Mouse (Mus musculus) B cell, adult 2 months (primary cell): Measurements from ENCODE around the gene Esrrg.

Experiments
- DNase-seq, 2 experiments: peaks; one replicate each; pipeline ENCODE4 v3.0.0; 2022

The Esrrg gene

GRCm38 (mm10) chr1:188101832-188102231, 493.2 kb downstream of the Esrrg start:
- no peak for DNase-seq

- DNase-seq, result no peak
Measured at GRCm38 (mm10) chr1:188103179-188103578, 494.6 kb downstream of the Esrrg start.

- DNase-seq, result no peak
Measured at GRCm38 (mm10) chr1:188105516-188105915, 496.9 kb downstream of the Esrrg start.

- no peak for DNase-seq
Measured at GRCm38 (mm10) chr1:188107946-188108345, 499.4 kb downstream of the Esrrg start.

DNA sequence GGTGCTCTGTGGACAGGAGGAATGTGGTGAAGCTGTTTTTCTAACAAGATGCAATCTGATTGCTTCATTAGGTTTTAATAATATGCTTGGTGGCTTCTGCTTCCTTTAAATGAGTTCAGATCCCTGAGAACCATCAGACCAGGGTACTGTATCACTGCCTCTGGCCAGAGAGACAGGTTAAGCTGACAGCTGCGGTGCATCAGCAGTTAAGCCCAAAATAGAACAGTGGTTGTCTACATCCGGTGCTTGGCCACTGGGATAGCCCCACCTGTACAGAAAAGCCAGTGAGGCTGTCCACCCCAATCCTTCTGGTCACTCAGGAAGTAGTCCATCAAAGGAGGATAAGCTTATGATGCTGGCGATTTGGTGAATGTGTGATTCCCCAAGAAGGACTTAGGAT, 503.0 kb downstream of the Esrrg start:
- DNase-seq, result no peak

DNA sequence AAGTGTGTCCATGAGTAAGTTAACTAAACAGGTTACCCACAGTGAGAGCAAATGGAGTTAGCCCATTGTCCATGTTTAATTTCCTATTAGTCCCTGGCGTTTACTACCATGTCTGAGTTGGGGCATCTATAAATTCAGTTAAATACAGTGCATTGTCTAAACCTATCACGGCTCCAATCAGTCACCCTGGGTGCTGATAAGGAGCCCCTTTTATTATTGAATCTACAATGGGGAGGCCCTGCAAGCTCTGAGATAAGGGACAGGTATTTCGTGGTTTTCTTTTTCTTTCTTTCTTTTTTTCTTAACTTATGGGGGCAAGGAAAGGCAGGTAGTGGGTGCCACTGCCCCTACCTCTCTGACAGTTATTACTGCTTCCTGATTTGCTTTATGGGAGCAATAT, 504.6 kb downstream of the Esrrg start:
- no peak for DNase-seq

DNA sequence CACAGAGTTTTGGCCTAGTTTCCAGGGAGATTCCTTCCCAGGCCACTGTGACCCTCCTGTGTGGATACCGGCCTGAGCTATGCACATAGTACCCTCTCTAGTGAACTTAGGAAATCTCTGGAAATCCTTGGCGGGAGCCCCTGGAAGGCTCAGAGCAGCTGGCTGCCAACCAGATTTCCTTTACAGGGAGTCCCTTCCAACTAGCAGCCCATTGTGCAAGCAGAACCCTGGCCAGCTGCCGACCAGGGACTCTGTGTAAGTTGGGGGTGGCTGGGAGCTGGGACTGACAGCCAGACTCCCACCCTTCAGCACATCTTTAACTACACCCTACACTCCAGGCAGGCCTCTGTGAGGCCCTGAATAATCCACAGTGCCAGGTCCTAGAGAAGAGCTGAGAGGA, 509.5 kb downstream of the Esrrg start:
- no peak for DNase-seq

GRCm38 (mm10) chr1:188119806-188120205, 511.2 kb downstream of the Esrrg start:
- DNase-seq, result no peak

DNA sequence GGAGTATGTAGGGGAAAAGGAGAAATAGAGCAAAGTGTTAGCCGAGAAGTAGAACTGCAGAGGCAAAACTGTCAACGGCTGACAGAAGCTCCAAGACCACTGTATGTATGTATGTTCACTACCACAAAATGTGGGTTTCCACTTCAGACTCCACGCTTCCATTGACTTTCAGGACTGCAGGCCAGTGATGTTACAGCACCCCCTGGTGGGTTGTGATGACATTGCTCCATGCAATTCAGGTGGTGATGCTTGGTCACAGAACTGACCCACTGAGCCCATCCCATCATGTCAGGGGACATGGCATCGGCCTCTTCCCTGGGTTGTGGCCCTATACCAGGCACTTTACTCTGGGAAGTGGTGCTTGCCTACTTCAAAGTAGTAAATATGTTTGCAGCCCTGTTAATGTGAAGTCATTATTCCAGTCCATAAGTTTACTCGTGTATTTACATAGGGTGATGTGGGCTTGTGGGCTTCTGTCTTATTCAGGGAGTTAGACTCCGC, 517.0 kb downstream of the Esrrg start:
- DNase-seq, result no peak

DNA sequence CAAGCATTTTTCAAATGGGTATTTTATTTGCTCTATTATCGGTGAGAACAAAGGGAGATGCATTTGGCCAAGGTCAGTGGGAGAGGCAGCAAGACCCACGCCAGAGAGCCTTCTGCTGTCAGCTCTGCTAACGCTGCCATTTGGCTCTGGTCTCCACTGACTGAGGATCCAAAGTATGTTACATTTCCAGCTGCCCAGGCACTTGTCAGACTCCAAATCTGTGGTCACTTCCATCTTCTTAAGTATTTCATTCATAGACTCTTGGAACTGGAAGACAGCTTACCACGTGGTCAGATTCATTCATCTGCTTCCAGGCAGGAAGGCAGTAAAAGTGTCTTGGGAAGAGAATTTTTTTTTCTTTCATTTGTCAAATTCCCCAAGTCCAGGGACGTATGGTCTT, 527.5 kb downstream of the Esrrg start:
- DNase-seq, result no peak

DNA sequence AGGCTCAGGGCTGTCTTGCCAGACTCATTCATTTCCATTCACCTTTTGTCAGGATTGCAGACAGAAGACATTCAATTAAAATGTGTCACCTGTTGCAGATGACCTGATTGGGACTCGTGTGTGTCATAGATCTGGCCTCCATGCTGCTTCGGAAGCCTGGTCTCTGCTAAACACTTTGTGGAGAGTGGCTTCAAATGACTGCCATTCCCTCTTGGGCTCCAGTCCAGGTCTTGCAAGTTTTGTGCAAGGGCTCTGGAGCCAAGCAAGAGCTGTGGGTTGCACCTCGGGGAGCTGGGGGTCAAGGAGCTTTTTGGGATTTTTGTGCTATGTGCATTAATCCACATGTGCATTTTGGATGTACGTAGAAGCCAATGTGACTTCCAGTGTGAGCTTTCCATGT, 530.9 kb downstream of the Esrrg start:
- DNase-seq, result no peak

GRCm38 (mm10) chr1:188140221-188140620, 531.6 kb downstream of the Esrrg start:
- DNase-seq, result no peak

DNA sequence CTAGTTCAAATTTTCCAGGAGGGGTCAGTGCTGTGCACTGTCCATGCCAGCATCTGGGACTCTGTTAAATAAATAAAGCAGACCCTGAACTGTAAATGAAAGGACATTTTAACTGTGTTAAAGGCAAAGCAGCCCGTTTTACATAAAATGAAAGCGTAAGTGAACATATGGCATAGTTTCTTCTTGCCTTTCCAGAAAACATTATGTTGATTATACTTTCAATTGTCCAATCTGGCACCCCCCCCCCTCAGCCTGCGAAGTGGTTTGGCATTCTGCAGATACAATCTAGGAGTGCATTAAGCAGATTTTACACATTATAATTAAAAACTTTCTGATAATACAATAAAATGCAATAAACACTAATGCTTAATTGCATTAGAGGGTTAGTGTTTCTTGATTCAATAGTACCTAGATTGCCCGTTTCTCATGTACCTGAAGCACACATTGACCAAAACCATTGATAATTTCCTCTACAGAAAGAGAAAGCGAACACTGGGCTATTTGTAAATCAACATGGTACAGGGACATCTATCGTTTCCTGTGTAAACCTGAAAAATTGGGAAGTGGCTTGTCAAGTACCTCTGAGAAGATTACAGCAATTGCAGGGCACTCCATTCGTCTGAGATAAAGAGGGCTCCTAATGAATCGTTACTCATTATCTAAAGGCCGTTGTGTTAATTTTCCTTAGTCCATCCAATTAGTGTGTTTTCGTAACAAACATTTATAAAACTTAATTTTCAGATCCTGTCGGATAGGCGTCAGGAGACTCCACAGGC, 539.0 kb downstream of the Esrrg start:
- DNase-seq, result no peak

DNA sequence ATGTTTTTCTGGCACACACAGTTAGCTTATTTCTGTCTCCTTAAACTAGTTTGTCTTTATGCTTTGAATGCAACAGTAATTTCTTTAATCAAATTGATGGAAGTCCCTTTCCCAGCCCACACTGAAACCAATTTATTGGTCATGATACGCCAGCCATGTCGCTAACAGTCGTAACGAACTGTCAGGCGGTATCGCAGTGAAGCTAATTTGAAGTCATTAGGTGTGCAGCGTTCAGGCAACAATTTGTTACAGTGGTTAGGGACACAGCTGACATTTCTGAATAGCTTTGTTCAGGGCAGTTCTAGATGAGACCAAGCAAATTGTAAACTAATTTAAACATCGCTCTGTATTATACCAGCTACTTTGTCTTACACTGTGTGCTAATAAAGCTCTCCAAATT, 542.5 kb downstream of the Esrrg start:
- DNase-seq, result no peak

GRCm38 (mm10) chr1:188152011-188152410, 543.4 kb downstream of the Esrrg start:
- DNase-seq, result no peak

DNA sequence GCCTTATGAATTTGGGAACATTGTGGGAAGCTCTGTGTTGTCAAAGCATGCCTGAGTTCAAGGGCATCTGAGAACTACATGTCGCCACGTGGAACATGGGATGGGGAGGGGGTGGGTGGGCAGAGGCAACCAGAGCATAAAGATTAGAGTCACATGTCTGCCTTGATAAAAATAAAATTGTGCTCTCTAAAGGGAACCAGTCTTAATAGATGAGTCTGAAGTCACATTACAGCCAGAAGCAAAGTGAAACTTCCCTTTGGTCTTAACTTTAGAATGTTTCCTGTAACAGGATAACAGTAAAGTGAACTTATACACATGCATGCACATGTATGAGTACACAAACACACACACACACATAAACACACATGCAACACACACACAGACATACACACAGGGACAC, 545.1 kb downstream of the Esrrg start:
- DNase-seq, result no peak

DNA sequence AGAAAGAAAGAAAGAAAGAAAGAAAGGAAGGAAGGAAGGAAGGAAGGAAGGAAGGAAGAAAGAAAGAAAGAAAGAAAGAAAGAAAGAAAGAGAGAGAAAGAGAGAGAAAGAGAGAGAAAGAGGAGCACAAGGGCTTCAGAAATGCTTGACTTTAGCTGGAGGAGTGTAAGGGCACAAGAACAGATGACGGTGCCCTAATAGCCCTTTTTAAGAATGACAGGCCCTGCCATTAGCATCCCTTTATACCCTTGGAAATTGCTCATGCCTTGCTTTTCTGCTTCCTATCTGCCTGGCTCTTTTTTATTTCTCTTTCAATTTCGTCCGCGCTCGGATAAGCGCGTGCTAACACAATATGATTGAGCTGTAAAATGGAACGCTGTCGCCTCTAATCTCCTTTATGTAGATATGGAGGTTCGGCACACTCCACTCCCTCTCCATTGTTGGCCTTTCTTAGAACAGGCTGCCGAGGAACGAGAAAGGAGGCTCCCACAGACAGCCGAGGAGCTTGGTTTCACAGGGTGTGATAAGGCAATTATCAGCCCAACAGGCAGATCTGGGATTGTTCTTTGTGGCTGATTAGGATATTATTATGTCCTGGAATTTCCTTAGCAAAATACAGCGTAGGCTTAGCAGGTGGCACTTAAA, 546.0 kb downstream of the Esrrg start:
- no peak for DNase-seq

- no peak for DNase-seq
Measured at GRCm38 (mm10) chr1:188155135-188155779, 546.7 kb downstream of the Esrrg start.

DNA sequence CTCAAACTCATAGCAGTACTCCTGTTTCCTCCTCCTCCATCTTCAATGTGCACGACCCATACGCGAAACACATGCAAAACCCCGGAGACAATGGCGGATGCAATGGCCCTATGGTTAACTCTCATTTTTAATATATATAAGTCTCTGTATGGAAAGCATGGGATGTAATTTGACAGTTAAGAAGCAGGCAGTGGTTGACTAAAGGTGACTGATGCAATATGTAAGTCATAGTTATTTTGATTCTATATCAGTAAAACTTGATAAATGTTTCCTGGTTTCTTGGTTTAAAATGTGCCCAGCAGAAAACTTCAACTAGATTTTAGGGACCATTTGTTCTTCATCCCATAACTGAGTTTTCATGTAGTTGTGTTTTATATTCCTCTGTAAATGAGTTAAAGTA, 547.9 kb downstream of the Esrrg start:
- DNase-seq, result no peak

GRCm38 (mm10) chr1:188157237-188157955, 548.8 kb downstream of the Esrrg start:
- DNase-seq, result no peak

GRCm38 (mm10) chr1:188158675-188159074, 550.1 kb downstream of the Esrrg start:
- no peak for DNase-seq

DNA sequence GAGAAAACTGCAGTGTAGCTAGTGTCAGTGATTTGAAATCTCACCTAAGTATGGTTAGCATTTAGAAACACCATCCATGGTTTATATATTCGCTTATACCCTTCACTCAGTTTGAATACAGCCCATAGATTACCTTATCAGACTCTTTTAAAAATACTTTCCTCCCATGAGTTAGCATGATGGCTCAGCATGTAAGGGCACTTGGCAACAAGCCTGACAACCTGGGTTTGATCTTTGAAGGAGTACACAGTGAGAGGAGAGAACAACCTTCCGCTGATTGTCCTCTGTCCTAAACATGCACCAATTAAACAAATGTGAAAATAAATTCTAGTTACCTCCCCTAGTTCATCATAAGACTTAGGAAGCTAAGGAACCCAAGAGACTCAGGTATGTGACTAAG, 550.5 kb downstream of the Esrrg start:
- no peak for DNase-seq

DNA sequence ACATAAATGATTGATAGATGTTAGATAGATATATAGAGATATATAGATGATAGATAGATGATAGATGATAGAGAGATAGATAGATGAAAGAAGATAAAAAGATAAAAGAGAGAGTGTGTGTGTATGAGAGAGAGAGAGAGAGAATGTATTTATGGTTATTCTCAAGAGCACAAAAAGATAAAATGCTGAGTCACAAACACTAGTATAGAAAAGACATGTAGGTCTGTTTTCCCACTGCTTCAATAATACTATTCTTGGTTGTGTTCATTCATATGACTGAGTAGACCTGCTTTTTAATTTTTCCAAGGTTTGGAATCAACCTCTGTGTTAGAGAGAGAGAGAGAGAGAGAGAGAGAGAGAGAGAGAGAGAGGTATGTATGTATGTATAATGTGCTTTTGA, 554.5 kb downstream of the Esrrg start:
- DNase-seq, result no peak
